Mouse (Mus musculus) granulocyte monocyte progenitor cell, adult 5-6 weeks (primary cell): ENCODE results near the gene Nek8. TPM values are rescaled to one million over a fixed set of nuclear protein-coding genes. Genes with fewer than 3 reads are reported as not detected.
"Not testable (repeated sequence)": the region's sequence is repeated elsewhere in the genome, so short reads cannot be mapped to it uniquely, and the experiment has no call there.

Experiments used
- ATAC-seq: replicated peaks from 2 replicates; pipeline ENCODE4 v1.8.0; 2016; ENCODE audit warnings: mild to moderate bottlenecking, moderate TSS enrichment, inconsistent platforms; ENCODE audit not compliant: poor library complexity, severe bottlenecking
- total RNA-seq, 2 experiments: library from RNA; stranded (forward) in 1 of 2; stranded (reverse) in 1 of 2; fragments of 200-712, 200-1000 nt in 1 of 2; fragments of >200 nt in 1 of 2; fragmentation: Nextera tagmentation in 1 of 2; gene quantifications; 2 replicates each; pipeline ENCODE4 v1.2.3; 2014 to 2017

The Nek8 gene
- total RNA-seq, 2 experiments from 2014 or later: 3.5 to 5.8 TPM

- ATAC-seq: no peak
These were observed 23.9 kb downstream of the Nek8 start for GRCm38 (mm10) chr11:78152299-78153231.

- ATAC-seq: peak; percentile 55; the same call in 1 of the 2 replicates
These were observed 25.3 kb downstream of the Nek8 start for GRCm38 (mm10) chr11:78151161-78151560.

- no peak for ATAC-seq
These were observed 29.6 kb downstream of the Nek8 start for GRCm38 (mm10) chr11:78146707-78147543.

GRCm38 (mm10) chr11:78146168-78146567, 30.3 kb downstream of the Nek8 start:
- ATAC-seq: no peak

GRCm38 (mm10) chr11:78143520-78143919, 33.0 kb downstream of the Nek8 start:
- no peak for ATAC-seq

- no peak for ATAC-seq
These were observed 35.8 kb downstream of the Nek8 start for GRCm38 (mm10) chr11:78140665-78141064.

- ATAC-seq: no peak
These were observed 38.5 kb downstream of the Nek8 start for GRCm38 (mm10) chr11:78138023-78138422.

GRCm38 (mm10) chr11:78137584-78137983, 38.9 kb downstream of the Nek8 start:
- ATAC-seq: no peak

- no peak for ATAC-seq
These were observed 40.3 kb downstream of the Nek8 start for GRCm38 (mm10) chr11:78136132-78136531.

GRCm38 (mm10) chr11:78135314-78135713, 41.2 kb downstream of the Nek8 start:
- ATAC-seq: not testable (repeated sequence)

GRCm38 (mm10) chr11:78134344-78134743, 42.1 kb downstream of the Nek8 start:
- no peak for ATAC-seq

GRCm38 (mm10) chr11:78133915-78134314, 42.6 kb downstream of the Nek8 start:
- ATAC-seq: no peak

GRCm38 (mm10) chr11:78129458-78129857, 47.0 kb downstream of the Nek8 start:
- ATAC-seq: no peak

GRCm38 (mm10) chr11:78126739-78127138, 49.7 kb downstream of the Nek8 start:
- peak; percentile 87 for ATAC-seq

- peak; percentile 28 for ATAC-seq
These were observed 50.8 kb downstream of the Nek8 start for GRCm38 (mm10) chr11:78125691-78126090.

- no peak for ATAC-seq
These were observed 52.7 kb downstream of the Nek8 start for GRCm38 (mm10) chr11:78123782-78124181.

- ATAC-seq: no peak
These were observed 53.7 kb downstream of the Nek8 start for GRCm38 (mm10) chr11:78122815-78123214.

- ATAC-seq: no peak
These were observed 55.3 kb downstream of the Nek8 start for GRCm38 (mm10) chr11:78121176-78121575.

- peak; percentile 64 for ATAC-seq
These were observed 56.6 kb downstream of the Nek8 start for GRCm38 (mm10) chr11:78119898-78120297.

- ATAC-seq: no peak
These were observed 58.0 kb downstream of the Nek8 start for GRCm38 (mm10) chr11:78118467-78118866.

- no peak for ATAC-seq
These were observed 60.4 kb downstream of the Nek8 start for GRCm38 (mm10) chr11:78116146-78116410.
